Mouse (Mus musculus): ENCODE measurements around the gene Uck2. TPM values are rescaled to one million over a fixed set of nuclear protein-coding genes. Genes with fewer than 3 reads are reported as not detected.
A peak's percentile ranks its signal among the peaks of the same experiment; 100 is the strongest.

The Uck2 gene
- total and polyA plus RNA-seq, 3 experiments, result 191 to 643 (median 290) TPM

GRCm38 (mm10) chr1:167306451-167307240 is 21.5 kb upstream of the Uck2 start (continued):
- peak; percentile 55 to 79 (median 64); a peak in 5 of 6 replicates for TF ChIP-seq CTCF (IDR thresholded peaks at IDR 0.05 in 2 of 3, conservative IDR thresholded peaks at IDR 0.05 in 1 of 3; ENCODE audit: control insufficient read depth in 1 of 3, insufficient read depth in 1 of 3, low read depth in 2 of 3, low read length in 3 of 3, poor library complexity in 1 of 3, severe bottlenecking in 1 of 3)

- TF ChIP-seq SMC3 (IDR thresholded peaks at IDR 0.05; ENCODE audit: low read depth, low read length) (no peak), CHD1 (IDR thresholded peaks at IDR 0.05; ENCODE audit: low read depth, low read length) (no peak), CHD2 (IDR thresholded peaks at IDR 0.05; ENCODE audit: low read length) (no peak), NELFE (IDR thresholded peaks at IDR 0.05; ENCODE audit: low read depth, low read length) (no peak), ZC3H11A (IDR thresholded peaks at IDR 0.05; ENCODE audit: low read depth, low read length) (no peak), SIN3A (IDR thresholded peaks at IDR 0.05; ENCODE audit: low read length) (0 out of 2 replicates have a peak, but pooled peaks have one; percentile 21), UBTF (IDR thresholded peaks at IDR 0.05; ENCODE audit: borderline replicate concordance, insufficient read depth, low read depth, low read length) (no peak), KAT2A (conservative IDR thresholded peaks at IDR 0.05; ENCODE audit: low read depth, low read length) (no peak), ETS1 (IDR thresholded peaks at IDR 0.05; ENCODE audit: low read depth, low read length) (peak; percentile 90), TAL1 (IDR thresholded peaks at IDR 0.05; ENCODE audit: low read length) (no peak), MAFK (IDR thresholded peaks at IDR 0.05; ENCODE audit: borderline replicate concordance, low read depth, low read length) (peak; percentile 81), USF2 (IDR thresholded peaks at IDR 0.05; ENCODE audit: borderline replicate concordance in 1 of 2, insufficient read depth in 1 of 2, low read depth in 1 of 2, low read length in 2 of 2) (no peak), MAZ (IDR thresholded peaks at IDR 0.05; ENCODE audit: low read depth, low read length) (no peak)
- H3K4me1 ChIP-seq (ENCODE audit: control insufficient read depth in 1 of 2, insufficient read depth in 2 of 2, low read length in 2 of 2), result peaks cover 0 to 9% of the 10 kb centered on the region in 2 experiments; a peak in 3 of 4 replicates
Observed at GRCm38 (mm10) chr1:167305501-167306137, 20.5 kb upstream of the Uck2 start.

GRCm38 (mm10) chr1:167300122-167300521 is 15.0 kb upstream of the Uck2 start:
- H3K4me1 ChIP-seq (ENCODE audit: control insufficient read depth in 1 of 2, insufficient read depth in 2 of 2, low read length in 2 of 2), result no peaks in the 10 kb centered on the region
- no peak for TF ChIP-seq TCF12 (IDR thresholded peaks at IDR 0.05; ENCODE audit: low read depth, low read length)
- no peak for TF ChIP-seq MAFK (IDR thresholded peaks at IDR 0.05; ENCODE audit: borderline replicate concordance, low read depth, low read length)
- TF ChIP-seq UBTF (IDR thresholded peaks at IDR 0.05; ENCODE audit: borderline replicate concordance, insufficient read depth, low read depth, low read length), result no peak
- no peak for TF ChIP-seq EP300 (IDR thresholded peaks at IDR 0.05; ENCODE audit: low read depth in 1 of 2, low read length in 2 of 2)
- no peak for TF ChIP-seq MEF2A (IDR thresholded peaks at IDR 0.05; ENCODE audit: extremely low read depth, insufficient replicate concordance, low read depth, low read length, poor library complexity, severe bottlenecking)
- no peak for TF ChIP-seq HCFC1 (IDR thresholded peaks at IDR 0.05; ENCODE audit: low read depth, low read length)
- no peak for TF ChIP-seq ZC3H11A (IDR thresholded peaks at IDR 0.05; ENCODE audit: low read depth, low read length)
- TF ChIP-seq ELF1 (IDR thresholded peaks at IDR 0.05; ENCODE audit: low read depth, low read length), result no peak
- TF ChIP-seq SMC3 (IDR thresholded peaks at IDR 0.05; ENCODE audit: low read depth, low read length), result no peak
- no peak for TF ChIP-seq MXI1 (IDR thresholded peaks at IDR 0.05; ENCODE audit: low read depth, low read length)
- TF ChIP-seq CHD1 (IDR thresholded peaks at IDR 0.05; ENCODE audit: low read depth, low read length), result no peak
- TF ChIP-seq POLR2AphosphoS5 (IDR thresholded peaks at IDR 0.05; ENCODE audit: borderline replicate concordance, low read depth, low read length), result no peak
- no peak for TF ChIP-seq MAX (IDR thresholded peaks at IDR 0.05; ENCODE audit: low read length)
- no peak for TF ChIP-seq POLR2A (IDR thresholded peaks at IDR 0.05; ENCODE audit: control insufficient read depth in 1 of 2, insufficient read depth in 1 of 2, low read depth in 1 of 2, low read length in 2 of 2, poor library complexity in 1 of 2)
- no peak for TF ChIP-seq GABPA (IDR thresholded peaks at IDR 0.05; ENCODE audit: low read depth, low read length)
- H3K79me2 ChIP-seq (ENCODE audit: control insufficient read depth, insufficient read depth, low read length, poor library complexity), result no peaks in the 10 kb centered on the region
- no peak overlapping the region for H3K4me3 ChIP-seq (ENCODE audit: control insufficient read depth in 1 of 2, insufficient read depth in 1 of 2, low read depth in 2 of 2, low read length in 2 of 2)
- no peak overlapping the region for H3K9ac ChIP-seq (ENCODE audit: control insufficient read depth, low read depth, low read length, poor library complexity, severe bottlenecking)
- no peak overlapping the region for H3K27ac ChIP-seq (ENCODE audit: control insufficient read depth, low read depth, low read length)
- no peaks in the 10 kb centered on the region for H3K9me3 ChIP-seq (replicated peaks; ENCODE audit: insufficient read depth, low read length)
- H3K27me3 ChIP-seq (ENCODE audit: control insufficient read depth in 1 of 2, insufficient read depth in 2 of 2, low read length in 2 of 2), result peaks cover 0 to 2% of the 10 kb centered on the region in 2 experiments; a peak in 2 of 4 replicates
- no peaks in the 10 kb centered on the region for H3K36me3 ChIP-seq (ENCODE audit: control insufficient read depth in 1 of 2, insufficient read depth in 2 of 2, low read length in 2 of 2)
- no peak for DNase-seq (ENCODE audit: low read depth, low spot score)

More at GRCm38 (mm10) chr1:167305501-167306137, 20.5 kb upstream of the Uck2 start:
- Histone ChIP-seq H3K4me3 (ENCODE audit: control insufficient read depth in 1 of 2, insufficient read depth in 1 of 2, low read depth in 2 of 2, low read length in 2 of 2) (no peak overlapping the region), H3K27me3 (ENCODE audit: control insufficient read depth in 1 of 2, insufficient read depth in 2 of 2, low read length in 2 of 2) (peaks cover 0 to 2% of the 10 kb centered on the region in 2 experiments; a peak in 2 of 4 replicates), H3K79me2 (ENCODE audit: control insufficient read depth, insufficient read depth, low read length, poor library complexity) (peaks cover 20% of the 10 kb centered on the region), H3K9me3 (replicated peaks; ENCODE audit: insufficient read depth, low read length) (no peaks in the 10 kb centered on the region), H3K9ac (ENCODE audit: control insufficient read depth, low read depth, low read length, poor library complexity, severe bottlenecking) (no peak overlapping the region), H3K36me3 (ENCODE audit: control insufficient read depth in 1 of 2, insufficient read depth in 2 of 2, low read length in 2 of 2) (peaks cover 0 to 20% of the 10 kb centered on the region in 2 experiments; a peak in 3 of 4 replicates), H3K27ac (ENCODE audit: control insufficient read depth, low read depth, low read length) (no peak overlapping the region)
- peak; percentile 31 for DNase-seq (ENCODE audit: low read depth, low spot score)
